Mouse (Mus musculus) embryonic fibroblast, embryonic 13.5 days (primary cell): Measurements from ENCODE around the gene Speg. TPM values are rescaled to one million over a fixed set of nuclear protein-coding genes. Genes with fewer than 3 reads are reported as not detected.

ENCODE experiments used
- H3K27ac ChIP-seq: 2 replicates; pipeline ENCODE4 v1.5.1; 2012; ENCODE audit warnings: low read length, control low read depth, inconsistent platforms; ENCODE audit not compliant: insufficient read depth
- H3K4me1 ChIP-seq: 2 replicates; pipeline ENCODE4 v1.6.1; 2011; ENCODE audit warnings: low read length; ENCODE audit not compliant: control insufficient read depth, insufficient read depth
- H3K4me3 ChIP-seq: 2 replicates; pipeline ENCODE4 v1.5.1; 2011; ENCODE audit warnings: mild to moderate bottlenecking, control low read depth, low read length; ENCODE audit not compliant: insufficient read depth
- CTCF ChIP-seq: IDR thresholded peaks from 2 replicates; pipeline ENCODE4 v1.5.1; 2011; ENCODE audit warnings: mild to moderate bottlenecking, control low read depth, low read length, moderate library complexity, borderline replicate concordance; ENCODE audit not compliant: insufficient read depth
- POLR2A ChIP-seq: IDR thresholded peaks from 2 replicates; pipeline ENCODE4 v1.6.1; 2011; ENCODE audit warnings: low read depth, mild to moderate bottlenecking, control low read depth, low read length, moderate library complexity
- polyA plus RNA-seq: library from polyadenylated mRNA; stranded (reverse); fragments of >200 nt; gene quantifications from 2 replicates; pipeline ENCODE4 v1.2.4, GENCODE M21; 2011; ENCODE audit warnings: low read depth; ENCODE audit not compliant: missing spikeins, insufficient read length

Speg gene
- polyA plus RNA-seq, 1 experiment = 54.2 TPM

GRCm38 (mm10) chr1:75456746-75457564 lies 81.9 kb downstream of the Speg start:
- TF ChIP-seq POLR2A (no peak), CTCF (no peak)
- Histone ChIP-seq H3K4me3 (no peak overlapping the region), H3K27ac (no peak overlapping the region), H3K4me1 (no peaks in the 10 kb centered on the region)

DNA sequence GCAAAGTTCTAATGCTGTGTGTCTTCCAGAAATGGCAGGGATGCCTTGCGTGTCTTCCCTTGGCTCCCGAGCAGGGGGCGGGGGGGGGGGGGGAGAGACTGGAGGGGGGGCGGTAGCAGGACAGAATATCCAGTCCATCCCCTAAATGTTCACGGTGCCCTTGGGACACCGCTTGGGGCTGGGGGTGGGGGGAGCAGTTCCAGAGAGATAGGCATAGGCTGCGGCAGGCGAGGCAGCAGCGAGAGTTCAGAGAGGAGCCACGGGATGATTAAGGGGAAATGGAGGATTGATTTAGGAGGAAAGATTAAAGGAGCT lies 82.6 kb downstream of the Speg start:
- H3K4me1 ChIP-seq = no peaks in the 10 kb centered on the region
- H3K4me3 ChIP-seq = no peak overlapping the region

GRCm38 (mm10) chr1:75458025-75458788 lies 83.1 kb downstream of the Speg start:
- Histone ChIP-seq H3K4me3 (no peak overlapping the region), H3K27ac (peak overlapping the region; percentile 4), H3K4me1 (no peaks in the 10 kb centered on the region)
- TF ChIP-seq CTCF (no peak), POLR2A (peak; percentile 16; the same call in 1 of the 2 replicates)

More for the DNA sequence above, 82.6 kb downstream of the Speg start:
- H3K27ac ChIP-seq = no peak overlapping the region
- TF ChIP-seq POLR2A (no peak), CTCF (no peak)

GRCm38 (mm10) chr1:75458789-75459684 lies 83.9 kb downstream of the Speg start:
- Histone ChIP-seq H3K4me1 (no peaks in the 10 kb centered on the region), H3K4me3 (no peak overlapping the region), H3K27ac (peak overlapping the region; percentile 4; the same call in 1 of the 2 replicates)
- TF ChIP-seq POLR2A = no peak
- no peak for TF ChIP-seq CTCF

GRCm38 (mm10) chr1:75460297-75460696 lies 85.2 kb downstream of the Speg start:
- H3K27ac ChIP-seq = no peak overlapping the region
- no peak overlapping the region for H3K4me3 ChIP-seq
- TF ChIP-seq POLR2A (no peak), CTCF (no peak)
- no peaks in the 10 kb centered on the region for H3K4me1 ChIP-seq

DNA sequence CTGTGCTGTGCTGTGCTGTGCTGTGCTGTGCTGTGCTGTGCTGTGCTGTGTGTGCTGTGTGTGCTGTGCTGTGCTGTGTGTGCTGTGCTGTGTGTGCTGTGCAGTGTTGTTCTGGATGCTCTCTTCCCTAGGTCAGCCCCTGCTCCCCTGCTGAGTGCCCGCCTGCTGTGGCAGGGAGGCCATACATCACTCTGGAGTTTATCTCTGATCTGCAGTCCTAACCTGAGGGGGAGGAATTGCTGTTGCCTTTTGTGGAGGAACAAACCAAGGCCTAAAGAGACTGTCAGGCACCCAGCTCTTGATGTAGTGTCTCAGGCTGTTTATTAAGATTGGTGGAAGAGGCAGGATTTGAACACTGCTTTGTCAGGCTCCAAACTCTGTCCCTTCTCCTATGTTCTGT lies 87.5 kb downstream of the Speg start:
- TF ChIP-seq CTCF = no peak
- TF ChIP-seq POLR2A = no peak
- Histone ChIP-seq H3K27ac (no peak overlapping the region), H3K4me3 (no peak overlapping the region), H3K4me1 (no peaks in the 10 kb centered on the region)

DNA sequence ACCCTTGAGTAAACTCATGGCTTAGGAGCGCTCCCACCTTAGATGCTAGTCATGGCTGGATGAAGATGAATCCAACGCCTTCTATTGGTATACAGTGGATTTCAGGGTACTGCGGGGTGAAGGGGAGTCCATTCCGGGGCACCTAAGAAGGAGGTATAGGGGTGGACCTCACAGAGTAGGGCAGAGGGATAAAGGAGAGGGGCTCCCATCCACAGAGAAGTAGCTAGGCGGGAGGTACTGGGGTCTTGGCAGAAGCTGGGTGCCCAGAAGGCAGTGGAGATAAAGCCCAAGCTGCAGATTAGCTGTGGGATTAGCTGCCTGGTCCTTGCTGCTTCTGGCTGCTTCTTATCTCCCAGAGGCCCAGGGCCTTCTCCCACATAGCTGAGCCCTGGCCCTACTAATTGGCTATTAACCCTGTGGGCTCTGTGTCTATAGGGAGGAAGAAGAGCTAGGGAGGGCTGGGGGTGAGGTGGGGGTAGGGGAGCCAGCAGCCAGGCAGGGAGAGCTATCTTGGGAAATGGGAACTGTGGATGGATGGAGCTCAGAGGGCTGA lies 88.6 kb downstream of the Speg start:
- TF ChIP-seq POLR2A (no peak), CTCF (no peak)
- no peak overlapping the region for H3K4me3 ChIP-seq
- H3K27ac ChIP-seq = no peak overlapping the region
- no peaks in the 10 kb centered on the region for H3K4me1 ChIP-seq

- Histone ChIP-seq H3K27ac (no peak overlapping the region), H3K4me1 (no peaks in the 10 kb centered on the region)
- peak; percentile 49; the same call in 1 of the 2 replicates for TF ChIP-seq CTCF
- no peak for TF ChIP-seq POLR2A
Observed at GRCm38 (mm10) chr1:75467215-75467927, 92.3 kb downstream of the Speg start.

More at GRCm38 (mm10) chr1:75467215-75467927, 92.3 kb downstream of the Speg start:
- H3K4me3 ChIP-seq = no peak overlapping the region
